Mouse (Mus musculus): ENCODE results near the gene Cdc37l1.

The Cdc37l1 gene

GRCm38 (mm10) chr19:29008069-29008706 lies 18.0 kb downstream of the Cdc37l1 start:
- DNase-seq (ENCODE audit: low spot score in 2 of 2): no peak

- DNase-seq (ENCODE audit: low spot score in 2 of 2): no peak
These were observed 18.9 kb downstream of the Cdc37l1 start for GRCm38 (mm10) chr19:29009046-29009445.

GRCm38 (mm10) chr19:29011355-29011990 lies 21.3 kb downstream of the Cdc37l1 start:
- no peak for DNase-seq (ENCODE audit: low spot score in 2 of 2)

GRCm38 (mm10) chr19:29014466-29015055 lies 24.4 kb downstream of the Cdc37l1 start:
- DNase-seq (ENCODE audit: low spot score in 2 of 2): peak in 1 of 2 experiments; percentile 20

- no peak for DNase-seq (ENCODE audit: low spot score in 2 of 2)
These were observed 25.5 kb downstream of the Cdc37l1 start for GRCm38 (mm10) chr19:29015410-29016203.

GRCm38 (mm10) chr19:29016204-29016765 lies 26.1 kb downstream of the Cdc37l1 start:
- DNase-seq (ENCODE audit: low spot score in 2 of 2): no peak

- no peak for DNase-seq (ENCODE audit: low spot score in 2 of 2)
These were observed 26.6 kb downstream of the Cdc37l1 start for GRCm38 (mm10) chr19:29016786-29017185.

GRCm38 (mm10) chr19:29019647-29020046 lies 29.5 kb downstream of the Cdc37l1 start:
- no peak for DNase-seq (ENCODE audit: low spot score in 2 of 2)

GRCm38 (mm10) chr19:29021754-29022345 lies 31.7 kb downstream of the Cdc37l1 start:
- DNase-seq (ENCODE audit: low spot score in 2 of 2): no peak

- no peak for DNase-seq (ENCODE audit: low spot score in 2 of 2)
These were observed 34.3 kb downstream of the Cdc37l1 start for GRCm38 (mm10) chr19:29024391-29024947.

- no peak for DNase-seq (ENCODE audit: low spot score in 2 of 2)
These were observed 41.6 kb downstream of the Cdc37l1 start for GRCm38 (mm10) chr19:29031788-29032187.

GRCm38 (mm10) chr19:29032662-29033061 lies 42.5 kb downstream of the Cdc37l1 start:
- no peak for DNase-seq (ENCODE audit: low spot score in 2 of 2)

GRCm38 (mm10) chr19:29037026-29037425 lies 46.9 kb downstream of the Cdc37l1 start:
- DNase-seq (ENCODE audit: low spot score in 2 of 2): no peak

- DNase-seq (ENCODE audit: low spot score in 2 of 2): no peak
These were observed 47.4 kb downstream of the Cdc37l1 start for GRCm38 (mm10) chr19:29037541-29037940.

- no peak for DNase-seq (ENCODE audit: low spot score in 2 of 2)
These were observed 49.2 kb downstream of the Cdc37l1 start for GRCm38 (mm10) chr19:29039334-29039733.

GRCm38 (mm10) chr19:29040206-29040605 lies 50.1 kb downstream of the Cdc37l1 start:
- no peak for DNase-seq (ENCODE audit: low spot score in 2 of 2)

GRCm38 (mm10) chr19:29042143-29042542 lies 52.0 kb downstream of the Cdc37l1 start:
- no peak for DNase-seq (ENCODE audit: low spot score in 2 of 2)

- no peak for DNase-seq (ENCODE audit: low spot score in 2 of 2)
These were observed 52.5 kb downstream of the Cdc37l1 start for GRCm38 (mm10) chr19:29042647-29043046.

- DNase-seq (ENCODE audit: low spot score in 2 of 2): peak in 1 of 2 experiments; percentile 39
These were observed 54.2 kb downstream of the Cdc37l1 start for GRCm38 (mm10) chr19:29044353-29044768.

GRCm38 (mm10) chr19:29045369-29045768 lies 55.2 kb downstream of the Cdc37l1 start:
- DNase-seq (ENCODE audit: low spot score in 2 of 2): no peak

Data from urinary bladder, adult 18-20 months (tissue).